Mouse (Mus musculus) embryonic facial prominence, embryonic 15.5 days (tissue): ENCODE results near the gene Fry. TPM values are rescaled to one million over a fixed set of nuclear protein-coding genes. Genes with fewer than 3 reads are reported as not detected.

Source experiments
- ATAC-seq: fragments of 200-750 bp; cut with Nextera tagmentation; 2 replicates; pipeline ENCODE4 v1.8.0; 2017; ENCODE audit warnings: low read depth, moderate TSS enrichment; ENCODE audit not compliant: insufficient number of reproducible peaks, low FRiP score, low TSS enrichment
- H3K27ac ChIP-seq: fragments of 300-500 bp; sonication (generic); replicated peaks from 2 replicates; pipeline ENCODE4 v1.5.1; 2015; ENCODE audit warnings: mild to moderate bottlenecking, inconsistent platforms
- H3K27me3 ChIP-seq: fragments of 300-500 bp; sonication (generic); 2 replicates; pipeline ENCODE4 v1.6.1; 2015; ENCODE audit warnings: inconsistent platforms
- H3K36me3 ChIP-seq: fragments of 300-500 bp; sonication (generic); 2 replicates; pipeline ENCODE4 v1.6.1; 2015; ENCODE audit warnings: mild to moderate bottlenecking, inconsistent platforms
- H3K4me1 ChIP-seq: fragments of 300-500 bp; sonication (generic); 2 replicates; pipeline ENCODE4 v1.6.1; 2015; ENCODE audit warnings: inconsistent platforms
- H3K4me2 ChIP-seq: fragments of 300-500 bp; sonication (generic); replicated peaks from 2 replicates; pipeline ENCODE4 v1.6.1; 2015; ENCODE audit warnings: mild to moderate bottlenecking, inconsistent platforms
- H3K4me3 ChIP-seq: fragments of 300-500 bp; sonication (generic); replicated peaks from 2 replicates; pipeline ENCODE4 v1.5.1; 2015; ENCODE audit warnings: mild to moderate bottlenecking, inconsistent platforms
- H3K9ac ChIP-seq: fragments of 300-500 bp; sonication (generic); 2 replicates; pipeline ENCODE4 v1.6.1; 2015; ENCODE audit warnings: inconsistent platforms
- H3K9me3 ChIP-seq: fragments of 300-500 bp; sonication (generic); replicated peaks from 2 replicates; pipeline ENCODE4 v1.6.1; 2016; ENCODE audit warnings: inconsistent platforms
- WGBS: fragments of 180-500 bp; shearing (Covaris S2); methylation state at CpG from one replicate; pipeline ENCODE4 v1.1.7; 2015; 5-methylcytosine and 5-hydroxymethylcytosine counted together
- polyA plus RNA-seq: library from polyadenylated mRNA; unstranded; fragments of >200 nt; fragmentation: Nextera tagmentation; extraction: Ambion mirVana; gene quantifications from 2 replicates; pipeline ENCODE4 v1.2.1, GENCODE M21; 2015

The Fry gene
- polyA plus RNA-seq, 1 experiment from 2014 or later, result 11.4 TPM

DNA sequence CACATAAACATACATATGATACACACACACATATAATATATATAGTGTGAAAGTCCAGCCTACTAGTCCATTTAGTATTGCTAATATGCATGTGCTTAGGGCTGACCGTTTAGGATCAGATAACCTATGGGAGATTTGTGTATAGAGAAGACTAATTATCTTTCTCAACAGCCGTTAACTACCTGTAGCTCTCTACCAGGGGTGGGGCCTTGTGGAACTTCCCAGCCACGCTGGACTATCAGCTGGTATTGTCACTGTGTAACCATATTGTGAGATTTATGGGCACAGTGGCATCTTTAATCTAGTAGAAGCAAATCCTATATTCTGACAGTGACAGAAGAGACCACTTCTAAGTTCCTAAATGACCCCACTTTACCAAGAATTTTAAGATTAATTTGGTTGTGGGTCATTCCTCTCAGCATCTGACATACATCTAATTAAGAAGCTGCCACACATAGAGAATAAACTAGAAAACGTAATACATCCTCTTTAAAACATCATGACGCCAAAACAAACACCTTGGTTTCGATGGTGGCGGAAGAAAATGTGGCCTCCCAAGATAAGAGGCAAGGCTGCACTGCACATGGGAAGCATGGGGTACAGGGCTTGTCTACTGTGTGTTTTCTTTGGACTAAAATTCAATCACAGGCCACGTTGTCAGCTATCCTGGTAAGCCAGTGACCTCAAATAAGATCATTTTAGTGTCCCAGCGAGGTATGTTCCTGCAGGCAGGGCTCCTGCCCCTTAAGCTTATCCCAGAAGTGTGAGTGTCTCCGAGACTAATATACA is 271.3 kb downstream of the Fry start:
- Histone ChIP-seq H3K27ac (no peak overlapping the region), H3K36me3 (peaks cover 24% of the 10 kb centered on the region), H3K4me3 (no peak overlapping the region), H3K4me2 (no peak overlapping the region), H3K9ac (no peak overlapping the region), H3K27me3 (no peaks in the 10 kb centered on the region), H3K9me3 (no peaks in the 10 kb centered on the region), H3K4me1 (no peaks in the 10 kb centered on the region)
- WGBS, result 77% methylated on average over 10 of the region's 10 CpGs
- ATAC-seq, result no peak

DNA sequence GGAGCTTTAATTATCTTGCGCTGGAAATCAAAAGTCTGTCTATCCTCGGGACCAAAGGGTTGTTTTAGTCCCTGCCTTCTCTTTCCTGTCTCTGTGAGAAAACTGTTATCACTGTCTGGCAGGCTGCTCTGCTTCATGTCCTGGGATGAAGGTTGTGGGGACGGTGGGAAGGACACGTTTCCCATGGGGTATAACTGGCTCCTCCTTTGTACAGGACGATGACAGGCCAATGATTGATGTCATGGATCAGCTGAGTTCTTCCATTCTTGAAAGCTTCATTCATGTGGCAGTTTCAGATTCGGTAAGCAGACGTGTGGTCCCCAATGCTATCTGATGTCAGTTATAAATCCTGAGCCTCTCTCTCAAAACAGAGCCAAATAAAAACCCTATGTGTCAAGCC is 272.0 kb downstream of the Fry start:
- peaks cover 29% of the 10 kb centered on the region for H3K36me3 ChIP-seq
- 64% methylated on average over 7 of the region's 7 CpGs for WGBS
- H3K4me3 ChIP-seq, result no peak overlapping the region
- no peaks in the 10 kb centered on the region for H3K4me1 ChIP-seq
- ATAC-seq, result no peak
- no peak overlapping the region for H3K4me2 ChIP-seq
- no peak overlapping the region for H3K9ac ChIP-seq
- no peaks in the 10 kb centered on the region for H3K27me3 ChIP-seq
- H3K27ac ChIP-seq, result no peak overlapping the region
- no peaks in the 10 kb centered on the region for H3K9me3 ChIP-seq

DNA sequence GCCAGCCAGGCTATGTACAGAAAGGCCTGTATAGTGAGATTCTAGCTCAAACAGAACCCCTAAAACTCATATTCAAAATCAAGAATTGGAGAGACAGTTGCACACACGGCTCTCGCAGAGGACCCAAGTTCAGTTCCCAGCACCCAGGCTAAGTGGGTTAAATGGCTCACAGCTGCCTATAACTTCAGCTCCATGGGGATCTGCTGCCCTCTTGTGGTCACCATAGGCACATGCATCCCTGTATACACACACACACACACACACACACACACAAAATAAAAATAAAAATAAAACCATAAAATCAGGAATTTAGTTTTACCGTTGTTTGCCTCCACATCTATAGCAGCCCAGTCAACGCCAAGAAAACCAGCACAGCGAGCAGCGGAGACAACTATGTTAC is 276.2 kb downstream of the Fry start:
- H3K36me3 ChIP-seq, result peaks cover 19% of the 10 kb centered on the region
- no peak overlapping the region for H3K4me2 ChIP-seq
- ATAC-seq, result no peak
- H3K9me3 ChIP-seq, result no peaks in the 10 kb centered on the region
- H3K4me3 ChIP-seq, result no peak overlapping the region
- no peaks in the 10 kb centered on the region for H3K4me1 ChIP-seq
- no peak overlapping the region for H3K27ac ChIP-seq
- H3K9ac ChIP-seq, result no peak overlapping the region
- WGBS, result 97% methylated on average over 6 of the region's 6 CpGs
- H3K27me3 ChIP-seq, result no peaks in the 10 kb centered on the region

DNA sequence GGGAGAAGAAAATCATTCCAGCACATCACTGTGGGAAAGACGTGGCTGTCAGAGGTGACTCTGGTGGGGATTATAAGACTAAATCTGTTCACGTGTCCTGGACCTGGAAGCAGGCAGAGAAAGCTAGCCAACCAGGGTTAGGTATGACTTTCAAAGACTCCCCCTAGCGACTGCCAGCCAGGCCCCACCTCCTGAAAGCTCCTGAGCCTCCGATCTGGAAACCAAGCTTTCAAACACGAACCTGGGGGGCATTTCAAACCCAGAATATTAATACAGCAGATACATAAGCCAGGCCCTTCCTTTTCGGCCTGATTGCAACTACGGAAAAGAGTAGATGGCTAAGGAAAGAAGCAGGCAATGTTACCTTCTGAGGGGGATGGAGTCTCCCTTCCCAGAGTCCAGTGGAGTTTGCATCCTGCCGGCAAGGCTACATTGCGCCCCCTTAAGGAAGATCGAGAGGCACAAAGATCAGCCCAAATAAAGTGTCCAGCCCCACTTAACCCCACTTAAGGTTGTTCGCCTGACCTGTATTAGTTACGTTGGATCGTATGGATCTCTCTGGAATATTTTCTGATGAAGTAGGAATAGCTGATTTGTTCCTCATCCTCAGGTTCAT is 284.5 kb downstream of the Fry start:
- H3K4me2 ChIP-seq, result 0 out of 2 replicates have a peak overlapping the region, but pooled peaks have one; percentile 10

DNA sequence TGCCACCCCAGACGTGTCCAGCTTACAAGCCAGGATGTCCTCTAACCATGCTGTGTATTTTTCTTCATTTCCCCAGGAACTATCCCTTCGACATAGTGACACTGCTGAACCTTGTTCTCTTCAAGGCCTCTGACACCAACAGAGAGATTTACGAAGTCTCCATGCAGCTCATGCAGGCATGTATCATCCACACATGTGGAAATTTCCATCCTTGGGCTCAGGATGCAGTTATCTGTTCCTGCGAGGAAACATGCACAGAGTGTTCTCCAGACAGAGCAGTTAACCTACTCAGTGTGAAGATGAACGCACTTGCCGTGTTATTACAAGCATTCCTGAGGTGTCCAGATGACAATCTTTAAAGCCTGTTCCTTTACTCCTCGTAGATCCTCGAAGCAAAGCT is 286.4 kb downstream of the Fry start:
- peaks cover 10% of the 10 kb centered on the region for H3K4me1 ChIP-seq
- no peaks in the 10 kb centered on the region for H3K27me3 ChIP-seq
- no peak overlapping the region for H3K4me3 ChIP-seq
- H3K27ac ChIP-seq, result no peak overlapping the region
- no peaks in the 10 kb centered on the region for H3K9me3 ChIP-seq
- peaks cover 13% of the 10 kb centered on the region for H3K36me3 ChIP-seq
- H3K9ac ChIP-seq, result no peak overlapping the region
- ATAC-seq, result no peak
- H3K4me2 ChIP-seq, result no peak overlapping the region
- WGBS, result 78% methylated on average over 8 of the region's 8 CpGs

More for the DNA sequence above, 284.5 kb downstream of the Fry start:
- Histone ChIP-seq H3K27me3 (no peaks in the 10 kb centered on the region), H3K4me1 (no peaks in the 10 kb centered on the region), H3K36me3 (peaks cover 13% of the 10 kb centered on the region), H3K27ac (no peak overlapping the region), H3K9me3 (no peaks in the 10 kb centered on the region), H3K4me3 (no peak overlapping the region), H3K9ac (no peak overlapping the region)
- 23% methylated on average over 13 of the region's 13 CpGs for WGBS
- no peak for ATAC-seq

DNA sequence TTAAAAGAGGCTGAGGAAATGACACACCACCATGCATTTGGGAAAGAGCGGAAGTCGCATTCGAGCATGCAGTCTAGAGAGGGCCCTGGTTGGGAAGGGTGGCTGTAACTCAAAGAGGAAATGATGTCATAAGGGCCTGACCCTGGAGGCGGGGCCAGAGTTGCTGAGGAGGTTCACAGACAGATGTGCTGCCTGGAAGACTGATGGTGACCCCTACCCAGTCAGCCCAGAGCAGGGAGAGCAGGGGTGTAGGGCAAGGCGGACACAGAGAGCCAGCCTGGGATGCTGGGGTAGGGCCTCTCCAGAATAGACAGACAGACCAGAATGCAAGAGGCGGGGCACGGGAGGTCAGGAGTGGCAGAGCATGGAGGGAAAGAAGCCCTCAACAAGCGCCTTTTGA is 290.5 kb downstream of the Fry start:
- H3K36me3 ChIP-seq, result peaks cover 6% of the 10 kb centered on the region
- H3K4me3 ChIP-seq, result no peak overlapping the region
- 76% methylated on average over 8 of the region's 8 CpGs for WGBS
- H3K9ac ChIP-seq, result no peak overlapping the region
- peaks cover 12% of the 10 kb centered on the region for H3K4me1 ChIP-seq
- no peak for ATAC-seq
- H3K4me2 ChIP-seq, result no peak overlapping the region
- H3K27ac ChIP-seq, result peak overlapping the region; percentile 8; the same call in 1 of the 2 replicates
- H3K9me3 ChIP-seq, result no peaks in the 10 kb centered on the region
- no peaks in the 10 kb centered on the region for H3K27me3 ChIP-seq

DNA sequence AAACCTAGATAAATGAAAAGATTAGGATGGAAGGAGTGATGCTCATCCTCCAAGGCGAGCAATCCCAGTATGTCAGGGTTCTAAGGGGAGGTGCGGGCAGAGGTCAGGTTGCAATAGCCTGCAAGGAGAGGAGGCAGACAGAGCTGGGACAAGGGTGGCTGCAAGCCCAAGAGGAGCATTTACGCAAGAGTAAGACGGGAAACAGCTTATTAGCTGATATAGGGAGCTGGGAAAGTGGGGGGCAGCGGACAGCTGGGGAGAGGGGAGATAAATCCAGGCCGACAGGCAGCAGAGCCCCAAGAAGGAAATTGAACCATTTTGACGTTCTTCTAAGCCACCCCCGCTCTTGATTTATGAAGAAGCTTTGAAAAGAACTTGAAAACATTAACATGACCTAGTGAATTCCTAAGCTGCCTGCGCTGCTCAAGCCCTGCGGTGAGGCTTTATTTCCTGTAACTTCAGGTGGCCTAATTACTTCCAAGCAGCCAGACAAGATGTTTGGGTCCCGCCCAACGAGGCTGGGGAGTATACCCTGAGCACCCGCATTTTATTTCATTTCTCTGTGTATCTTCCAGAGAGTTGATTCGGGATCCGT is 291.1 kb downstream of the Fry start:
- no peak overlapping the region for H3K4me2 ChIP-seq

DNA sequence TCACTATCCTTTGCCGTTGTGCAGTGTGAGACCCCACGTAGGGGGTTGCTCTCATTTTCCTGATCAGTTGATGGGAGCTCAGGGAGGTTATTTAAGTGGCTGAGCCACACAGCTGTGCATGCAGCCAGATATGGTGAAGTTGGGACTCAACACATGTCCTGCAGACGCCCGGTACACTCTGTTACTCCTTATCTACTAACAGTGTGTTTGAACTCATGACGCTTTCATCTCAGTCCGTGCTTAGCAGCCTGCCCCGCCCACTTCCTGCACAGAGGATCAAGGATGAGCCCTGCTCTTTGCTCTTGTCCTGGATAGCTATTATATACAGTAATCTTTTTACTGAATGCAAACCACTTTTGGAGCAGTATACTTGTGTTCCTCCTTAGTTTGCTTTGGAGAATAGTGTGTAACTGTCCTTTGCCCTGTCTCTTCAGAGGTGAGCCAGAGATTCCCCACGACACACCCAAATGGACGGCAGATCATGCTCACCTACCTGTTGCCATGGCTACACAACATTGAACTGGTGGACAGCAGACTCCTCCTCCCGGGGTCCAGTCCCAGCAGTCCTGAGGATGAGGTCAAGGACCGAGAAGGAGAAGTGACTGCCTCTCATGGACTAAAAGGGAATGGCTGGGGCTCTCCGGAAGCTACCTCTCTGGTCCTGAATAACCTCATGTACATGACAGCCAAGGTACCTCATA is 294.5 kb downstream of the Fry start:
- ATAC-seq, result no peak
- Histone ChIP-seq H3K27ac (no peak overlapping the region), H3K4me3 (no peak overlapping the region), H3K4me2 (no peak overlapping the region), H3K9me3 (peaks cover 3% of the 10 kb centered on the region), H3K4me1 (peaks cover 12% of the 10 kb centered on the region), H3K9ac (no peak overlapping the region), H3K27me3 (no peaks in the 10 kb centered on the region), H3K36me3 (peaks cover 23% of the 10 kb centered on the region)
- WGBS, result 75% methylated on average over 12 of the region's 12 CpGs

More for the DNA sequence above, 291.1 kb downstream of the Fry start:
- 38% methylated on average over 15 of the region's 15 CpGs for WGBS
- no peak overlapping the region for H3K9ac ChIP-seq
- H3K36me3 ChIP-seq, result peaks cover 8% of the 10 kb centered on the region
- no peak for ATAC-seq
- peak overlapping the region; percentile 8; the same call in 1 of the 2 replicates for H3K27ac ChIP-seq
- H3K9me3 ChIP-seq, result no peaks in the 10 kb centered on the region
- peaks cover 12% of the 10 kb centered on the region for H3K4me1 ChIP-seq
- no peak overlapping the region for H3K4me3 ChIP-seq
- H3K27me3 ChIP-seq, result no peaks in the 10 kb centered on the region

DNA sequence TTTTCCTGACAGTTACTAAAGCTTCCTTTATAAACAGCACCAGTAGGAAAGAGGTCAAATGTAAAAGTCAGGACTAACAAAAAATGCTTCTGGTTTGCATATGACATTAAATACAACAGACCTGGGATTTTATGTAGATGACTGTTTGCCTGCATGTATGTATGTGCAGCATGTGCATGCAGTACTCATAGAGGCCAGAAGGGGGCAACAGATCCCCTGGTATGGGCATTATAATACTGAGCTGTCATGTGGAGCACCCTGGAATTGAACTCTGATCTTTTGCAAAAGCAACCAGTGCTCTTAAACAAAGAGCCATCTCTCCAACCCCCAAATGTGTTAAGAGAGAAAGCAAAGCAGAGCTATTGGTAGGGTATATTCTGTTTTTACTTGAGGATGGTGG is 296.4 kb downstream of the Fry start:
- Histone ChIP-seq H3K9me3 (peaks cover 3% of the 10 kb centered on the region), H3K27me3 (no peaks in the 10 kb centered on the region), H3K27ac (no peak overlapping the region), H3K4me2 (no peak overlapping the region), H3K9ac (no peak overlapping the region), H3K4me1 (peaks cover 2% of the 10 kb centered on the region; the same call in 1 of the 2 replicates), H3K4me3 (no peak overlapping the region), H3K36me3 (peaks cover 26% of the 10 kb centered on the region)
- no peak for ATAC-seq

DNA sequence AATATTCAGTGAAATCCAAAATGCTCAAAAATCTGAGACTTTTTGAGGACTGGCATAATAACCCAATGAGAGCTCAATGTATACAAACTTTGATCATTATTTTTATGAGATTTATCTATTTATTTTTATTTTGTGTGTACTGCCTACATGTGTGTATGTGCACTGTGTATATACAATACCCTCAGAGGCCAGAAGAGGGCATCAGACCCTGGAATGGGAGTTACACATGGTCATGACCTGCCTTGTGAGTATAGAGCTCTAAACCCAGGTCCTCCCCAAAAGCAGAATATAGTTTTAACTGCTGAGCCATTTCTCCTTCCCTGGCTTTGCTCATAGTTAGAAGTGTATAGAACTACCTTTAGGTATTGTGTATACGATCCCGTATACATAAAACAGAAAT is 298.8 kb downstream of the Fry start:
- 88% methylated on average over 2 of the region's 2 CpGs for WGBS
- H3K9me3 ChIP-seq, result peaks cover 3% of the 10 kb centered on the region
- no peak for ATAC-seq
- no peaks in the 10 kb centered on the region for H3K4me1 ChIP-seq
- no peak overlapping the region for H3K9ac ChIP-seq
- H3K27ac ChIP-seq, result no peak overlapping the region
- no peak overlapping the region for H3K4me2 ChIP-seq
- no peaks in the 10 kb centered on the region for H3K27me3 ChIP-seq
- no peak overlapping the region for H3K4me3 ChIP-seq
- H3K36me3 ChIP-seq, result peaks cover 26% of the 10 kb centered on the region

DNA sequence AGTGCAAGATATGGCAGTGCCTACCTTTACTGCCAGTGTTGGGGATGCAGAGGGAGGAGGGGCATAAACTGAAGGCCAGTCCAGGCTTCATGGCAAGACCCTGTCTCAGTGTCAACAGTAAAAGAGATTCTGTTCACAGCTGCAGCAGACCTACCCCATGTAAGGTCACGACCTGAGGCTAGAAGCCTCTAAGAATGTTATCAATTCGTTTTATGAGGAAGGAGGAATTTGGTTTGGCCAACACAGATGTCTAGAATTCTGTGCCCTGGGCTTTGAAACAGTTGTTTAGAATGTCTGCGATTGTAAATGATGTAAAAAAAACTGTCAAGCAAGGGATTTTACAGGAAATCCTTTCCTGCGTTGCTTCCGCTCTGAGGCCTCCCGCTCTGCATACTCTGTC is 299.6 kb downstream of the Fry start:
- H3K27me3 ChIP-seq, result no peaks in the 10 kb centered on the region
- ATAC-seq, result no peak
- H3K4me1 ChIP-seq, result no peaks in the 10 kb centered on the region
- no peak overlapping the region for H3K9ac ChIP-seq
- 50% methylated on average over 6 of the region's 6 CpGs for WGBS
- peaks cover 3% of the 10 kb centered on the region for H3K9me3 ChIP-seq
- H3K4me2 ChIP-seq, result no peak overlapping the region
- H3K36me3 ChIP-seq, result peaks cover 26% of the 10 kb centered on the region
- H3K4me3 ChIP-seq, result no peak overlapping the region
- no peak overlapping the region for H3K27ac ChIP-seq
